Mouse (Mus musculus) hindlimb bud, embryonic 11.5 days (tissue): ENCODE measurements around the gene Erc1.
"Not testable (repeated sequence)": the region's sequence is repeated elsewhere in the genome, so short reads cannot be mapped to it uniquely, and the experiment has no call there.

Experiments
- DNase-seq: peaks from one replicate; pipeline ENCODE4 v3.0.0-alpha.2; 2012; ENCODE audit warnings: low read depth, low spot score; ENCODE audit errors: extremely low spot score

Gene Erc1

GRCm38 (mm10) chr6:119848034-119848695 is at the start of gene Erc1:
Erc1 (minus strand) TSS chr6:119848167.
- peak; percentile 71 for DNase-seq

GRCm38 (mm10) chr6:119892711-119893110 is 44.7 kb upstream of the Erc1 start:
- DNase-seq, result no peak

- DNase-seq, result no peak
Measured at GRCm38 (mm10) chr6:119883151-119883550, 35.2 kb upstream of the Erc1 start.

GRCm38 (mm10) chr6:119864341-119865034 is 16.5 kb upstream of the Erc1 start:
- DNase-seq, result no peak

- DNase-seq, result no peak
Measured at GRCm38 (mm10) chr6:119861519-119861918, 13.6 kb upstream of the Erc1 start.

GRCm38 (mm10) chr6:119860236-119860635 is 12.3 kb upstream of the Erc1 start:
- DNase-seq, result no peak

- no peak for DNase-seq
Measured at GRCm38 (mm10) chr6:119855471-119855870, 7.5 kb upstream of the Erc1 start.

- DNase-seq, result no peak
Measured at GRCm38 (mm10) chr6:119854156-119854555, 6.2 kb upstream of the Erc1 start.

GRCm38 (mm10) chr6:119849858-119850257 is 1.9 kb upstream of the Erc1 start:
- DNase-seq, result no peak

GRCm38 (mm10) chr6:119849348-119849709 is 1.4 kb upstream of the Erc1 start:
- DNase-seq, result no peak

GRCm38 (mm10) chr6:119848696-119849347 is 855 bp upstream of the Erc1 start:
- DNase-seq, result no peak

GRCm38 (mm10) chr6:119847518-119848033 is 391 bp downstream of the Erc1 start:
- no peak for DNase-seq

GRCm38 (mm10) chr6:119846751-119847517 is 1.0 kb downstream of the Erc1 start:
- no peak for DNase-seq

- DNase-seq, result no peak
Measured at GRCm38 (mm10) chr6:119829951-119830350, 18.0 kb downstream of the Erc1 start.

- DNase-seq, result no peak
Measured at GRCm38 (mm10) chr6:119828165-119828564, 19.8 kb downstream of the Erc1 start.

GRCm38 (mm10) chr6:119826701-119827100 is 21.3 kb downstream of the Erc1 start:
- no peak for DNase-seq

- no peak for DNase-seq
Measured at GRCm38 (mm10) chr6:119822216-119822615, 25.8 kb downstream of the Erc1 start.

GRCm38 (mm10) chr6:119821158-119821557 is 26.8 kb downstream of the Erc1 start:
- DNase-seq, result no peak

- no peak for DNase-seq
Measured at GRCm38 (mm10) chr6:119818541-119818940, 29.4 kb downstream of the Erc1 start.

- no peak for DNase-seq
Measured at GRCm38 (mm10) chr6:119815426-119815825, 32.5 kb downstream of the Erc1 start.

- DNase-seq, result not testable (repeated sequence)
Measured at GRCm38 (mm10) chr6:119813055-119813454, 34.9 kb downstream of the Erc1 start.
